Mouse (Mus musculus): ENCODE measurements at regions not wholly inside any gene's neighbourhood (a gene's known extent, or its start where the extent isn't known, plus 50 kb on each side); places are given as distances from the start of the nearest gene placed in this dataset.

DNA sequence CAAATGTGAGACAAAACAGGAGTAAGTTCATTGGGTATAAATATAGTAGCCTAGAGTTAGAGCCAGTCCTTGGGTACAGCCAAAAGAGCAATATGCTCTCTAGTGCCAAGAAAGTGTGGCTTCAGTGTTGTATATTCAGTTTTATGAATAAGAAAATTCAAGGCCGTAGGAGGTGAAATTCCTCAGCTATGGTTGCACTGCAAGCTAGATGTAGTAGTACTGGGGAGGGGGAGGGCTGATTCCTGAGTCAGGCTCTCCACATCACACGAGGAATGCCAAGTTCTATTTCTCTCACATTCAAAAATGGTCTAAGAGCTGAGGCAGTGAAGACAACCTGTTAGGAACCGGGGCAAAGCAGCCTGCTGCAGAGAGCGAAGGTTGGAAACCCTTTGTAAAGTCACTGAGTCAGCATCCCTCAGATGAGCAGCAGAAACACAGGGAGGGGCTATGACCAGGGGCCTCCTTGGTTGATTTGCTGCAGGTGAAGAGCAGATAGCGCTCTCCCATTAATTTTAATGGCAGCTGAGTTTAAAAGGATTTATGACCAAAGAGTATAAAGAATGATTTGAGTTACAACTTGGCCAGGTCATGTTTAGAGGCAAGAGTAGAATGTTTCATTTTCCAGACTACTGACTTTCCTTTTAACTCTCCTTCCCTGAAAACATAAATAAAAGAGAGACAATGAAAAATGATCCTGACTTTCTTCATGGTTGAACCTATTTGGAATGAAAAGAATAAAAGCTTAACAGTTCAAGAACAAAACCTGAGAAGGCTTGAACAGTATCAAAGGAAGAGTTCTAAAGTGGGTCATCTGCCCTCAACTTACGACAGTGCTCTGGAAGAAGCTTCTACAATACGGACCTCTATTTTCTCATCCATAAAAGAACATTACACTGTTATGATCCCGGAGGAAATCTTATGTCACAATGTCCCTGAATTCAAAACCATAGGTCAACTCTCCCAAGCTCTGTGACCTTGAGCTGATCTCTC lies 543.4 kb upstream of the Gm21961 start:
- Histone ChIP-seq H3K4me2 (ENCODE audit: low read depth, low read length) (no peak overlapping the region), H3K4me3 (ENCODE audit: low read depth, low read length) (no peak overlapping the region), H3K4me1 (ENCODE audit: control insufficient read depth, insufficient read depth, low read length) (no peaks in the 10 kb centered on the region), H3K9ac (replicated peaks; ENCODE audit: low read depth, low read length) (no peak overlapping the region), H3K27me3 (ENCODE audit: control insufficient read depth, insufficient read depth, low read length) (no peaks in the 10 kb centered on the region), H3K36me3 (ENCODE audit: control insufficient read depth, insufficient read depth, low read length) (no peaks in the 10 kb centered on the region), H3K9me3 (ENCODE audit: control insufficient read depth, low read length) (no peaks in the 10 kb centered on the region), H3K27ac (ENCODE audit: low read depth, low read length) (no peak overlapping the region)
- peak; percentile 60 for ATAC-seq (ENCODE audit: low read depth)
- WGBS: 46% methylated on average over 8 of the region's 8 CpGs

DNA sequence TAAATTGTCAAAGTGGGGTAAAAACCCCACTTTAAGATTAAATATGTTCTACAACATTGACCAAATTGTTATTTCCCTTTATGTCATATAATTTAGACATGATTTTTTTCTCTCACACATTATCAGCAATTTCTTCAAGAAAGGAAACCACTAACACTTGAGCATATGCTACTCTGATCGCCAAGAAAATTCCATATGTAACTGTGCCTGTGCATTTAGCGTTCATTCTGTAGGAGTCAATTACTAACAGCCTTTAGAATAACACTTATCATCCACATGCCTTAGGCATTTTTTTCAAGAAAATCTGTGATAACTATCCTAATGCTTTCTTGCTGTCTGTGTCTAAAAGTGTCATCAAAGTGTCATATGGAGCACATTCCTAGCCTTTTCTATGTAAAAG lies 534.3 kb upstream of the Gm21961 start:
- H3K4me1 ChIP-seq (ENCODE audit: control insufficient read depth, insufficient read depth, low read length): no peaks in the 10 kb centered on the region
- no peak overlapping the region for H3K9ac ChIP-seq (replicated peaks; ENCODE audit: low read depth, low read length)
- no peak overlapping the region for H3K4me2 ChIP-seq (ENCODE audit: low read depth, low read length)
- H3K9me3 ChIP-seq (ENCODE audit: control insufficient read depth, low read length): no peaks in the 10 kb centered on the region
- no peaks in the 10 kb centered on the region for H3K36me3 ChIP-seq (ENCODE audit: control insufficient read depth, insufficient read depth, low read length)
- no peak overlapping the region for H3K27ac ChIP-seq (ENCODE audit: low read depth, low read length)
- H3K4me3 ChIP-seq (ENCODE audit: low read depth, low read length): no peak overlapping the region
- 83% methylated on average over 2 of the region's 2 CpGs for WGBS
- no peak for ATAC-seq (ENCODE audit: low read depth)
- H3K27me3 ChIP-seq (ENCODE audit: control insufficient read depth, insufficient read depth, low read length): no peaks in the 10 kb centered on the region

DNA sequence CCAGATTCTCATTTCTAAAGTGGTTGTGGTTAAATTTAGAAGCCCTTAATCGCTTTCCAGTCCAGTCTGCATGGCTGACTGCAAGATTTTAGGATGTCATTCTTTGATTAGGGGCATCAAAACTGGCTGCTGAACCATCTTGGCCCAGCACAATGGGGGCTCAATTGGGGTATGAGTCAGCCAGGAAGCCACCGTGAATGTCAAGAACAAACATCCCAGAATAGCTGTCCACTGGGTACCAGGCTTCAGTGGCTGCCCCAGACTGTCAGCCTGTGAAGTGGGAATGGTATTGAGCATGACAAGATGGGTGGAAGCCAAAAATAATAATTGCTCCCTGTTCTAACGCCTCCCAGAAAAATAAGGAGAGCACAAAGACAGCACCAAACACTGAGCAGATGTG lies 520.9 kb upstream of the Gm21961 start:
- Histone ChIP-seq H3K4me1 (ENCODE audit: control insufficient read depth, insufficient read depth, low read length) (no peaks in the 10 kb centered on the region), H3K36me3 (ENCODE audit: control insufficient read depth, insufficient read depth, low read length) (no peaks in the 10 kb centered on the region), H3K4me3 (ENCODE audit: low read depth, low read length) (no peak overlapping the region), H3K27ac (ENCODE audit: low read depth, low read length) (no peak overlapping the region), H3K9me3 (ENCODE audit: control insufficient read depth, low read length) (no peaks in the 10 kb centered on the region), H3K9ac (replicated peaks; ENCODE audit: low read depth, low read length) (no peak overlapping the region), H3K27me3 (ENCODE audit: control insufficient read depth, insufficient read depth, low read length) (no peaks in the 10 kb centered on the region), H3K4me2 (ENCODE audit: low read depth, low read length) (no peak overlapping the region)
- no peak for ATAC-seq (ENCODE audit: low read depth)
- WGBS: 76% methylated on average over 3 of the region's 3 CpGs

DNA sequence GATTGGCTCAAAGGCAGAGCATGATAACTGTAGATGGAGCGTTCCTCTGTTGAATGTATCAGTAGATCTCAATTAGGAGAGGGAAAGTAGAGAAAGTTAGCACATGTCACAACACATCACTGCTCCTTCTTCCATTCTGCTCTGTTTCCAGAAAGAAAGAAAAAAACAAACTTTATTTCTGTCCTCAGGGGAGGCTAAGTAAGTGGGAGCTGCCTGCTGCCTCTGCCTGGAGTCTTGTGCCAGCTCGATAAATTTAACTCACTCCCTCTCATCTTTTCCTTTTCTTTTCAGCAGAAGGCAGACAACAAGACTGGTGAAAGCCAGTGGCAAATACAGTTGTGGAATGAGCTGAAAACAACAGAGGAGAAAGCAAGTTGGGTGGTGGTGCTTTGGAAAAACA lies 517.5 kb upstream of the Gm21961 start:
- Histone ChIP-seq H3K27me3 (ENCODE audit: control insufficient read depth, insufficient read depth, low read length) (no peaks in the 10 kb centered on the region), H3K36me3 (ENCODE audit: control insufficient read depth, insufficient read depth, low read length) (no peaks in the 10 kb centered on the region), H3K9me3 (ENCODE audit: control insufficient read depth, low read length) (no peaks in the 10 kb centered on the region), H3K9ac (replicated peaks; ENCODE audit: low read depth, low read length) (no peak overlapping the region), H3K4me1 (ENCODE audit: control insufficient read depth, insufficient read depth, low read length) (no peaks in the 10 kb centered on the region), H3K4me3 (ENCODE audit: low read depth, low read length) (no peak overlapping the region), H3K27ac (ENCODE audit: low read depth, low read length) (no peak overlapping the region), H3K4me2 (ENCODE audit: low read depth, low read length) (no peak overlapping the region)
- no peak for ATAC-seq (ENCODE audit: low read depth)
- WGBS: 81% methylated on average over 2 of the region's 2 CpGs

DNA sequence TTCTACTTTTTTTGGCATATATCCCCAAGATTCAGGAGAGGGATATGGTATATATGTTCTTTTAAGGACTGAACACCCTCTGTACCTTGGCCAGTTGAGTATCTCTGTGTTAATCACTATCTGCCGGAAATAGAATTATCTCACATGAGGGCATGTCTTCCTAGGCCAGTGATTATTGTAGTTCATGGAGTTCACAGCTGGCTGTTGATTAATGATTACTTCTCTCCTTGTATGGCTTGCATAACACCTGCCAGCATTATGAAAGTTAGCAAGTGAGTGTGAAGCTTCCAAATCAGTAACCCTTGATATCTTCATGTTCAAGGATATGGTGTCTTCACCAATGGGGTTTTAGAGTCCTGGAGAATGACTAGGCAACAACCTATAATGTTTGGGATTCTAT lies 488.0 kb upstream of the Gm21961 start:
- Histone ChIP-seq H3K4me1 (ENCODE audit: control insufficient read depth, insufficient read depth, low read length) (no peaks in the 10 kb centered on the region), H3K4me3 (ENCODE audit: low read depth, low read length) (no peak overlapping the region), H3K9me3 (ENCODE audit: control insufficient read depth, low read length) (no peaks in the 10 kb centered on the region), H3K27me3 (ENCODE audit: control insufficient read depth, insufficient read depth, low read length) (no peaks in the 10 kb centered on the region), H3K36me3 (ENCODE audit: control insufficient read depth, insufficient read depth, low read length) (no peaks in the 10 kb centered on the region), H3K27ac (ENCODE audit: low read depth, low read length) (no peak overlapping the region), H3K9ac (replicated peaks; ENCODE audit: low read depth, low read length) (no peak overlapping the region), H3K4me2 (ENCODE audit: low read depth, low read length) (no peak overlapping the region)
- 81% methylated on average over 1 of the region's 1 CpGs for whole genome bisulfite sequencing
- ATAC-seq (ENCODE audit: low read depth): no peak

DNA sequence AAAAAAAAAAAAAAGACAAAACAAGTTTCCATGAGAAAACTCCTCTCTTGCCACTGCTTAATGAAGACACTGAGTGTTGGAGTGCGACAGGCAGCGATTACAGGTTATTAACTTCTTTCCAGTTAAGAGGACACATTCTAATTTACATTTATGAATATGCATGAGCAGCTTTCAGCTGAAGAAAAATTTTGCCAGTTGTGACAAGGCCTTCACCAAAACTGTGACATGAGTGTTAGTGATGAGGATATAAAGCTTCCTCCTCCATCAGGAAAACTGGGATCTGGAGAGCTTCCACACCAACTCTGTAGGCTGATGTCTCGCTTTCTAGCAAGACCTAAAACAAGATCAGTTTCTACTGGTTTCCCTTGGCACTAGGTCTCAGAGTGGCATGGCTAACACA lies 464.2 kb upstream of the Gm21961 start:
- ATAC-seq (ENCODE audit: low read depth): no peak
- Histone ChIP-seq H3K36me3 (ENCODE audit: control insufficient read depth, insufficient read depth, low read length) (no peaks in the 10 kb centered on the region), H3K4me1 (ENCODE audit: control insufficient read depth, insufficient read depth, low read length) (no peaks in the 10 kb centered on the region), H3K27me3 (ENCODE audit: control insufficient read depth, insufficient read depth, low read length) (no peaks in the 10 kb centered on the region), H3K4me2 (ENCODE audit: low read depth, low read length) (no peak overlapping the region), H3K9me3 (ENCODE audit: control insufficient read depth, low read length) (no peaks in the 10 kb centered on the region), H3K4me3 (ENCODE audit: low read depth, low read length) (no peak overlapping the region), H3K27ac (ENCODE audit: low read depth, low read length) (no peak overlapping the region), H3K9ac (replicated peaks; ENCODE audit: low read depth, low read length) (no peak overlapping the region)
- 73% methylated on average over 3 of the region's 3 CpGs for WGBS

DNA sequence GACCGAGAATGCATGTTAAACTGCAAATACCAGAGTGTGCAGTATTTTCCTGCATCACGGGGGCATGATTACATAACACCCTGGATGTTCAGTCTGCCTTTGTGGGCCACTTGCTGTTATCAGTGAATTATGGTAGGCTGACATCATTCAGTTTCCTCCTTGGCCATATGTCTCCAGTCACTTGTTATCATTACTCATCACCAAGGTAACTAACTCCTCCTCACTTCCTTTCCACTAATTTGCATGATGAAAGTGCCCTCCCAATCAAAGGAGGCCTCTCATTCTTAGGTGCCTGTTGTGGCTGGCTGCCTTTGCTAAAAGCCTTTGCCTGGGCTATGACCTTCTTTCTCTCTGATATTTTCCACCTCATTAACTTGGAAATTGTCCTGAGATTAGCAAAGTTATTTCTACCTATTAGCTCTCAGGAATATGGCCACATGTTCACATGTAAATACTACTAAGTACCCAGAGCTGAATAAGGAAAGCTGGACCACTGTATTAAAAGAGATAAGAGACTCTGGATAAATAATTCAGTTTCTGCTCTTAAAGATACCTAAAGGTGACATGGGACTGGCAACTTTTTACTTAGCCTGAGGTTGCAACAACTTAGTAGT lies 440.6 kb upstream of the Gm21961 start:
- Histone ChIP-seq H3K4me2 (ENCODE audit: low read depth, low read length) (no peak overlapping the region), H3K4me3 (ENCODE audit: low read depth, low read length) (no peak overlapping the region), H3K36me3 (ENCODE audit: control insufficient read depth, insufficient read depth, low read length) (no peaks in the 10 kb centered on the region), H3K9me3 (ENCODE audit: control insufficient read depth, low read length) (no peaks in the 10 kb centered on the region), H3K27ac (ENCODE audit: low read depth, low read length) (no peak overlapping the region), H3K9ac (replicated peaks; ENCODE audit: low read depth, low read length) (no peak overlapping the region), H3K4me1 (ENCODE audit: control insufficient read depth, insufficient read depth, low read length) (no peaks in the 10 kb centered on the region), H3K27me3 (ENCODE audit: control insufficient read depth, insufficient read depth, low read length) (no peaks in the 10 kb centered on the region)
- peak; percentile 70 for ATAC-seq (ENCODE audit: low read depth)
- 17% methylated on average over 2 of the region's 2 CpGs for WGBS

DNA sequence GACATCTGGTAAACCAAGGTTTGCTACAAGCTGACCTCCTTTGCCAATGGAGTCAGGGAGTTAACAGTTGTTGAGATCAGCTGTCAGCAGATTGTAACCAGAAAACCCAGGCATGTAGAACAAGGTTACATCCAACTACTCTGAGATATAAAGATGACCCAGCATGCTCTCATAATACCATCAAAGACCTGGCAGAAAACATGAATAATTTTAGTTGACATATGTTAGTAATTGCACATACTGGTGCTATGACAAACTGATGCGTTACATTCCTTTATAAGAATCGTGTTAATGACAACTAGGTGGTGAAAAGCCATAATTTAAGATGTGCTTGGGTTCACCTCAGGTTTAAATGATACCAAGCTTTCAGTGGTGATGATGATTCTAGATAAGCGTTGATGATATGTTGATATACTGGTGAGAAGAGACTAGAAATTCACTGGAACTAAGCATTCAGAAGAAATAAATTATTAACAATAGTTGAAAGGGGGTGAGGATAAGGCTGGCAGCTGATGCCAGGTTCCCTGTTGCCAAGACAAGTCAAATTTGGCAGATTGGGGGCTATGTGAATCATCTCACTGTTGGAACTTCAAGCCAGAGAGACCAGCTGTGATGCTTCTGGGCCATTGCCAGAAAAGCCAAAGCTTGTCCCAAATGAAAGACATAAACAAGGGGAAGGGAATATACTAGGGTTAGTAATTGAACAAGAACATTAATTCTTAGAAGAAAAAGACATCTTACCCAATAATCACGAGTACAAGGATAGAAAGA lies 437.7 kb upstream of the Gm21961 start:
- H3K27me3 ChIP-seq (ENCODE audit: control insufficient read depth, insufficient read depth, low read length): no peaks in the 10 kb centered on the region
- H3K4me1 ChIP-seq (ENCODE audit: control insufficient read depth, insufficient read depth, low read length): no peaks in the 10 kb centered on the region
- H3K27ac ChIP-seq (ENCODE audit: low read depth, low read length): no peak overlapping the region
- 78% methylated on average over 4 of the region's 4 CpGs for WGBS
- H3K9me3 ChIP-seq (ENCODE audit: control insufficient read depth, low read length): no peaks in the 10 kb centered on the region
- ATAC-seq (ENCODE audit: low read depth): no peak
- H3K4me2 ChIP-seq (ENCODE audit: low read depth, low read length): no peak overlapping the region
- no peak overlapping the region for H3K9ac ChIP-seq (replicated peaks; ENCODE audit: low read depth, low read length)
- H3K4me3 ChIP-seq (ENCODE audit: low read depth, low read length): no peak overlapping the region
- no peaks in the 10 kb centered on the region for H3K36me3 ChIP-seq (ENCODE audit: control insufficient read depth, insufficient read depth, low read length)

DNA sequence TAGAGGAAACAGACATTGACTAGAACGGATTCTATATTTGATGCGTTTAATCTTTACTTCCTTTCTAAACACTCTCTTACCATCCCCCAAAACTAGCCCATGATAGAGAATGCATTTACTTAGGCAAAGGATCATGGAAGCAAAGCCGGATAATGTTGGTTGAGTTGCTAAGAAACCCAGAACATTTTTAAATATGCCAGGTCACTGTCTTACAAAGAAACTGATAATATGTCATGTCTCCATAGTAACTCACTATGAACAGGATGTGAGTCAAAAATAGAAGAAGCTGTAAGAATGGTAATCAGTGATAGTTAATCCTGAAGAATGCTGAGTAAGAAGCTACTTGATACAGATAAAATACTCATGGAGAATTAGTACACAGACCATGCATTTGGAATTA lies 405.0 kb upstream of the Gm21961 start:
- Histone ChIP-seq H3K4me1 (ENCODE audit: control insufficient read depth, insufficient read depth, low read length) (no peaks in the 10 kb centered on the region), H3K4me2 (ENCODE audit: low read depth, low read length) (no peak overlapping the region), H3K27me3 (ENCODE audit: control insufficient read depth, insufficient read depth, low read length) (no peaks in the 10 kb centered on the region), H3K27ac (ENCODE audit: low read depth, low read length) (no peak overlapping the region), H3K4me3 (ENCODE audit: low read depth, low read length) (no peak overlapping the region), H3K36me3 (ENCODE audit: control insufficient read depth, insufficient read depth, low read length) (no peaks in the 10 kb centered on the region), H3K9me3 (ENCODE audit: control insufficient read depth, low read length) (no peaks in the 10 kb centered on the region), H3K9ac (replicated peaks; ENCODE audit: low read depth, low read length) (no peak overlapping the region)
- ATAC-seq (ENCODE audit: low read depth): no peak
- 90% methylated on average over 3 of the region's 3 CpGs for WGBS
